Mouse (Mus musculus) forebrain, embryonic 12.5 days (tissue): ENCODE measurements at regions not wholly inside any gene's neighbourhood (a gene's known extent, or its start where the extent isn't known, plus 50 kb on each side); places are given as distances from the start of the nearest gene placed in this dataset.

ENCODE experiments used
- ATAC-seq: fragments of 200-750 bp; cut with Nextera tagmentation; 2 replicates; pipeline ENCODE4 v1.8.0; 2017; ENCODE audit warnings: moderate TSS enrichment; ENCODE audit not compliant: low FRiP score
- H3K27ac ChIP-seq: fragments of 300-500 bp; sonication (generic); 2 replicates; pipeline ENCODE4 v1.5.1; 2016; ENCODE audit warnings: mild to moderate bottlenecking
- H3K27me3 ChIP-seq: fragments of 300-500 bp; sonication (generic); 2 replicates; pipeline ENCODE4 v1.6.1; 2016; ENCODE audit warnings: mild to moderate bottlenecking
- H3K36me3 ChIP-seq: fragments of 300-500 bp; sonication (generic); replicated peaks from 2 replicates; pipeline ENCODE4 v1.6.1; 2016; ENCODE audit warnings: mild to moderate bottlenecking
- H3K4me1 ChIP-seq: fragments of 300-500 bp; sonication (generic); 2 replicates; pipeline ENCODE4 v1.6.1; 2016
- H3K4me2 ChIP-seq: fragments of 300-500 bp; sonication (generic); 2 replicates; pipeline ENCODE4 v1.6.1; 2016; ENCODE audit warnings: mild to moderate bottlenecking, moderate library complexity
- H3K4me3 ChIP-seq: fragments of 300-500 bp; sonication (generic); replicated peaks from 2 replicates; pipeline ENCODE4 v1.5.1; 2016; ENCODE audit warnings: mild to moderate bottlenecking
- H3K9ac ChIP-seq: fragments of 300-500 bp; sonication (generic); 2 replicates; pipeline ENCODE4 v1.6.1; 2016; ENCODE audit warnings: mild to moderate bottlenecking
- H3K9me3 ChIP-seq: fragments of 300-500 bp; sonication (generic); 2 replicates; pipeline ENCODE4 v1.6.1; 2016
- WGBS: fragments of 180-500 bp; shearing (Covaris S2); methylation state at CpG from one replicate; pipeline ENCODE4 v1.1.7; 2016; 5-methylcytosine and 5-hydroxymethylcytosine counted together

GRCm38 (mm10) chr19:20035223-20035622, 355.5 kb downstream of the Anxa1 start:
- 44% methylated on average over 3 of the region's 3 CpGs for WGBS
- no peak overlapping the region for H3K9ac ChIP-seq
- no peaks in the 10 kb centered on the region for H3K9me3 ChIP-seq
- H3K4me2 ChIP-seq = no peak overlapping the region
- H3K4me3 ChIP-seq = no peak overlapping the region
- ATAC-seq = no peak
- H3K4me1 ChIP-seq = no peaks in the 10 kb centered on the region
- no peak overlapping the region for H3K27ac ChIP-seq
- no peaks in the 10 kb centered on the region for H3K27me3 ChIP-seq
- no peaks in the 10 kb centered on the region for H3K36me3 ChIP-seq

- no peaks in the 10 kb centered on the region for H3K36me3 ChIP-seq
- no peak overlapping the region for H3K9ac ChIP-seq
- no peak overlapping the region for H3K27ac ChIP-seq
- H3K4me2 ChIP-seq = no peak overlapping the region
- no peaks in the 10 kb centered on the region for H3K27me3 ChIP-seq
- WGBS = 36% methylated on average over 11 of the region's 11 CpGs
- no peaks in the 10 kb centered on the region for H3K9me3 ChIP-seq
- ATAC-seq = peak; percentile 36; the same call in 1 of the 2 replicates
- no peak overlapping the region for H3K4me3 ChIP-seq
- no peaks in the 10 kb centered on the region for H3K4me1 ChIP-seq
Observed at GRCm38 (mm10) chr19:20027667-20028282, 363.0 kb downstream of the Anxa1 start.

DNA sequence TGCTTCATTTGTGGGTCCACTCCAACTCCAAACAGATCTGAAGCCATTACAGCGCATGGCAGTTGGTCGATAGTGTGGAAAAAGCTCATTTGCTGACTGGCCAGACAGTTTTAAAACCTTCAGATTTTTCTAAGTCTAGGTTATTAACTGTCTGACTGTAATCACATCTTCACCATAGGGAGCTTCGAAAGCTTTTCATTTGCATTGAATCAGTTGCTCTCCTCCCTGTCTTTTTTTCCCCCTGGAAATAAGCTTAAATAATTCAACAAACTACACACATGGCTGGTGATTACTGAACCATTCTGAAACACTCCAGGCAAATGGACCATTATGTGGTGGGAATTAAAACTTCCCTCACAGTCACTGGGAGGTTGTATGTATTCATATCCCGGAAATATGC, 376.6 kb downstream of the Anxa1 start:
- Histone ChIP-seq H3K27me3 (no peaks in the 10 kb centered on the region), H3K4me2 (no peak overlapping the region), H3K4me3 (no peak overlapping the region), H3K36me3 (no peaks in the 10 kb centered on the region), H3K9me3 (no peaks in the 10 kb centered on the region), H3K9ac (no peak overlapping the region), H3K4me1 (peaks cover 10% of the 10 kb centered on the region), H3K27ac (no peak overlapping the region)
- ATAC-seq = no peak
- WGBS = 69% methylated on average over 4 of the region's 4 CpGs

- ATAC-seq = peak; percentile 52; the same call in 1 of the 2 replicates
- Histone ChIP-seq H3K4me3 (no peak overlapping the region), H3K9ac (no peak overlapping the region), H3K9me3 (no peaks in the 10 kb centered on the region), H3K36me3 (no peaks in the 10 kb centered on the region), H3K4me2 (no peak overlapping the region), H3K27ac (no peak overlapping the region), H3K27me3 (no peaks in the 10 kb centered on the region), H3K4me1 (peaks cover 10% of the 10 kb centered on the region)
- WGBS = 67% methylated on average over 12 of the region's 12 CpGs
Observed at GRCm38 (mm10) chr19:20009801-20010441, 380.8 kb downstream of the Anxa1 start.

GRCm38 (mm10) chr19:20005932-20006625, 384.7 kb downstream of the Anxa1 start:
- H3K4me1 ChIP-seq = peaks cover 7% of the 10 kb centered on the region
- WGBS = 50% methylated on average over 4 of the region's 4 CpGs
- no peak overlapping the region for H3K4me2 ChIP-seq
- no peak overlapping the region for H3K4me3 ChIP-seq
- H3K27ac ChIP-seq = no peak overlapping the region
- no peaks in the 10 kb centered on the region for H3K9me3 ChIP-seq
- H3K9ac ChIP-seq = no peak overlapping the region
- no peaks in the 10 kb centered on the region for H3K27me3 ChIP-seq
- no peaks in the 10 kb centered on the region for H3K36me3 ChIP-seq
- peak; percentile 62; the same call in 1 of the 2 replicates for ATAC-seq

DNA sequence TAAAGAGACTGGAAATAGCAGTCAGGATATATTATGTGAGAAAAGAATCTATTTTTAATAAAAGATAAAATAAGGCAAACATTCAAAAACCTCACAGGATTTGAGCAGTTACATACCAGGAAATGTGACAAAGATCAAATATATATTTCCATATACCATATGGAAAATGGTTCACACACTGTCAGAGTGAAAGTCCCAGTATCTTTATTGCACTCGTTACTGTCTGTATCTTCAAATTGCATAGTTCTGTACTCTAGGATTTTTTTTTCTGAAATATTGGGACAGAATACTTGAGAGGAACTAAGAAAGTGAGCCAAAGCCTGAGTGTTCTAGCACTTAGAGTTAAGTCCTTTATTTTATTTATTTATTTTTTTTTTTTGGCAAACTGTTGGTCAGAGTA, 403.5 kb downstream of the Anxa1 start:
- H3K4me3 ChIP-seq = no peak overlapping the region
- H3K4me1 ChIP-seq = no peaks in the 10 kb centered on the region
- no peaks in the 10 kb centered on the region for H3K27me3 ChIP-seq
- no peak for ATAC-seq
- no peak overlapping the region for H3K9ac ChIP-seq
- no peaks in the 10 kb centered on the region for H3K9me3 ChIP-seq
- no peak overlapping the region for H3K4me2 ChIP-seq
- H3K27ac ChIP-seq = no peak overlapping the region
- WGBS = 90% methylated on average over 1 of the region's 1 CpGs
- H3K36me3 ChIP-seq = no peaks in the 10 kb centered on the region

DNA sequence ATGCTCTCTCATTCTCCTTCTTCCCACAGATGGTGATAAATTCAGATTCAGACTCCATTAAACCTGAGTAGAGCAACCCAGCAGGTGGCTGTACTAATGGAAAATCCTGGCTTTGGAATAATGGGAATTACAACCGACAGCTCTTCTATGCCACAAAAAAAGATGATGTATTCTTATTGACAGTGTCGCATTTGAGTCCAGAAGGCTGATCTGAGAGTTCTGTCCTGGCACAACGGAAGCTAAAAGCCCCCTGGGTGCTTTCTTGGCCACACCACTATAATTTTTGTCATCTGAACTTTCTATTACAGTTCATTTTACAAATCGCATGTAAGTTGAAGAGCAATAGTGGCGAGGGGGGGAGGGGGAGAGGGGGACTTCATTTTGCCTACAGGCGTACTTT, 411.9 kb downstream of the Anxa1 start:
- H3K9me3 ChIP-seq = no peaks in the 10 kb centered on the region
- ATAC-seq = 0 out of 2 replicates have a peak, but pooled peaks have one; percentile 13
- WGBS = 60% methylated on average over 6 of the region's 6 CpGs
- H3K4me3 ChIP-seq = no peak overlapping the region
- H3K4me1 ChIP-seq = peaks cover 7% of the 10 kb centered on the region
- H3K27ac ChIP-seq = no peak overlapping the region
- H3K27me3 ChIP-seq = no peaks in the 10 kb centered on the region
- no peak overlapping the region for H3K4me2 ChIP-seq
- H3K9ac ChIP-seq = no peak overlapping the region
- H3K36me3 ChIP-seq = no peaks in the 10 kb centered on the region

GRCm38 (mm10) chr19:19977609-19978259, 413.0 kb downstream of the Anxa1 start:
- no peaks in the 10 kb centered on the region for H3K27me3 ChIP-seq
- H3K4me2 ChIP-seq = peak overlapping the region; percentile 11; the same call in 1 of the 2 replicates
- no peak overlapping the region for H3K9ac ChIP-seq
- ATAC-seq = peak; percentile 81
- H3K4me1 ChIP-seq = peaks cover 7% of the 10 kb centered on the region
- H3K36me3 ChIP-seq = no peaks in the 10 kb centered on the region
- H3K4me3 ChIP-seq = no peak overlapping the region
- no peaks in the 10 kb centered on the region for H3K9me3 ChIP-seq
- 18% methylated on average over 9 of the region's 9 CpGs for WGBS
- H3K27ac ChIP-seq = no peak overlapping the region

DNA sequence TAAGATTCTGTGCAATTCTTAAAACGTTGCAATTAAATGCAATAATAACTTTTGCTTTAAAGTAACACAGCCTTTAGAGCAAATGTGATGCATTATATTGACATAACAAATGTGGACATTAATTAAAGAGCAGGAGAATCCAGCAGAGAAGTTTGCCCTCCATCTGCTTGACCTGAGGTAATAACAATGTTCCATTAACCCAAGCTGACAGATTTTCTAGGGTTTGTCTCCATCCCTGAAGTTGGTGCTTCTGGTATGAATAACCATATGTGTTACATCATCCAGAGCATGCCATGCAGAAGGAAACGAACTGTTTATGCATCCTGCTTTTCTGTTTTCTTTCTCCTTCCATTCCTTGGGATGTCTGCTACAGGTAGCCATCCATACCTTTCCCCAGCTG, 414.0 kb downstream of the Anxa1 start:
- Histone ChIP-seq H3K4me2 (no peak overlapping the region), H3K4me3 (no peak overlapping the region), H3K36me3 (no peaks in the 10 kb centered on the region), H3K27me3 (no peaks in the 10 kb centered on the region), H3K9ac (no peak overlapping the region), H3K4me1 (peaks cover 7% of the 10 kb centered on the region), H3K27ac (no peak overlapping the region), H3K9me3 (no peaks in the 10 kb centered on the region)
- 65% methylated on average over 2 of the region's 2 CpGs for WGBS
- no peak for ATAC-seq

GRCm38 (mm10) chr19:19969780-19970512, 420.8 kb downstream of the Anxa1 start:
- Histone ChIP-seq H3K4me3 (no peak overlapping the region), H3K9me3 (no peaks in the 10 kb centered on the region), H3K27ac (no peak overlapping the region), H3K27me3 (no peaks in the 10 kb centered on the region), H3K9ac (no peak overlapping the region), H3K36me3 (no peaks in the 10 kb centered on the region), H3K4me2 (no peak overlapping the region), H3K4me1 (no peaks in the 10 kb centered on the region)
- no peak for ATAC-seq
- WGBS = 78% methylated on average over 3 of the region's 3 CpGs

- 91% methylated on average over 5 of the region's 5 CpGs for WGBS
- no peak overlapping the region for H3K9ac ChIP-seq
- H3K4me1 ChIP-seq = no peaks in the 10 kb centered on the region
- H3K27me3 ChIP-seq = no peaks in the 10 kb centered on the region
- no peaks in the 10 kb centered on the region for H3K9me3 ChIP-seq
- H3K4me3 ChIP-seq = no peak overlapping the region
- H3K27ac ChIP-seq = no peak overlapping the region
- H3K36me3 ChIP-seq = no peaks in the 10 kb centered on the region
- no peak overlapping the region for H3K4me2 ChIP-seq
- ATAC-seq = no peak
Observed at GRCm38 (mm10) chr19:19969335-19969734, 421.4 kb downstream of the Anxa1 start.

GRCm38 (mm10) chr19:19945247-19945646, 445.5 kb downstream of the Anxa1 start:
- Histone ChIP-seq H3K4me2 (no peak overlapping the region), H3K9ac (no peak overlapping the region), H3K4me3 (no peak overlapping the region), H3K36me3 (no peaks in the 10 kb centered on the region), H3K9me3 (no peaks in the 10 kb centered on the region), H3K4me1 (no peaks in the 10 kb centered on the region), H3K27me3 (no peaks in the 10 kb centered on the region), H3K27ac (no peak overlapping the region)
- no peak for ATAC-seq
- 88% methylated on average over 1 of the region's 1 CpGs for WGBS
